Mouse (Mus musculus): ENCODE results near the gene Rora.

Gene Rora

DNA sequence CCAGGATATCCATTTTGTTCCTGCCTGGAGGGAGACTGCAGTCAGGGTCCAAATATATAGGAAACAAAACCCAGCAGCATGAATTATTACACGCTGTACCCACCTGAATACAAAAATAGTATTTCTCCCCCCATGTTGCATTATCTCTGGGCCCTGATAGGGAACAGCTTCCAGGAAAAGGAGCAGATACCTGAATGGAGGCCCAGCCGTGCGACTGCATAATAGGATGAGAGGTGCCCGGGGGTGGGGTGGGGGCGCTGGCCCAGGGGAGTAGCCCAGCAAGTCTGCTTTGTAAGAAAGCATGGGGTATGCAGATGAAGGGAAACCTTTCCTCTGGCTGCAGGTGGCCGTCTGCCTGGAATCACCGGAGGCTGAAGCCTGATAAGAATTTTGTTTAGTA is 108.1 kb downstream of the Rora start:
- no peak for DNase-seq

GRCm38 (mm10) chr9:68765595-68765994 is 112.0 kb downstream of the Rora start:
- DNase-seq = no peak

DNA sequence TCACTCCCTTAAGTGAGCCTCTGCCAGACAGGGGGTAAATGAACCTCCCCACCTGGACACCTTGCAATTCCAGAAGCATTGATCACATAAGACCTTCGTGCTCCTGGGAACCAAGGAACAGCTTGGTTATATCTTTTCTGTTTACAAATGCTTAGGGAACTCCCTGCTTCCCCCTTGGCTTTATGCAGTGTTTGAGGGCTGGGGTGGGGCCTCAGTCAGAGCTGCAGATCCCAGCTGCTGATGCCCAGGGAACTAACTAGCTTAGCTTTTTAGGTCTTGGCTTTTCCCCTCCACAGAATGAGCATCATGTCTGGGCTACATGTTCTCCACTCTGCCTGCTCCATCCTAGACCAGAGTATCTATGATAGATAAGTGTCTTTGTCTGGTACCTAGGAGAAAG is 116.1 kb downstream of the Rora start:
- DNase-seq = no peak

DNA sequence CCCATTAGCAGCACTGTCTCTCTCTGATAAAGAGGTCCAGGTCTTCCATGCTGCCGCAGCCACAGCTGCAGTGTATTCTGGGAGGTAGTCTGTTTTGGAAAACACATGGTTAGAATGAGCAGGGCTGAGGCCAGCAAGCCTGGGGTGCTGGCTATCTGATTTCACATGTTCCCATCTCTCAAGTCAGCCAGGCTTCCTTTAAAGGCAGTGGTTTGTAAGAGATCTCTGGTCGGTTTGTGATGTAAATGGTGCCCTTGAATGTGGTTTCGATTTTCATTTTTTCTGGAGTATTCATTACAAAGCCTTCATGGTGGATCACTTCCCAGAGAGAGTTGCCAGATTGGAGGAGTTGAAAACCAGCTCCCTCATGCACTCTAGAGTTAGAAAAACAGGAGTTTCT is 117.8 kb downstream of the Rora start:
- no peak for DNase-seq

- DNase-seq = no peak
Measured at GRCm38 (mm10) chr9:68773770-68774169, 120.2 kb downstream of the Rora start.

GRCm38 (mm10) chr9:68782011-68782410 is 128.4 kb downstream of the Rora start:
- no peak for DNase-seq

DNA sequence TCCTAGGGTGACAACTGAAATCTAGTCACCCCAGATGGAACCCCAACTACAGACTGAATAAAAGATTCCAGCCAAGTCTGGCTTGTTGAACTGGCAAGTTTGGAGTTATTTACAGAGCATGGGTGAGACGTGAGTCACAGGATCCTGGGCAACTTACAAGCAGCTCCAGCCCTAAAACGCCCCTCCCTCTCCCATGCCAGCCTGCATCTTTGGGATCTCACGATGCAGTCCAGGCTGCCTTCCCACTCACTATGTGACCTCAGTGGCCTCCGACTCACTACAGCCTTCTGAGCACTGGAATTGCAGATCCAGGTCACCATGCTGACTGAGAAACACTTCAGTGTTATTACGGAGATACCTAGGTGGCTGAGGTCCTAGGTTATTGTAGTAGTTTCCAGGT is 129.0 kb downstream of the Rora start:
- DNase-seq = no peak

DNA sequence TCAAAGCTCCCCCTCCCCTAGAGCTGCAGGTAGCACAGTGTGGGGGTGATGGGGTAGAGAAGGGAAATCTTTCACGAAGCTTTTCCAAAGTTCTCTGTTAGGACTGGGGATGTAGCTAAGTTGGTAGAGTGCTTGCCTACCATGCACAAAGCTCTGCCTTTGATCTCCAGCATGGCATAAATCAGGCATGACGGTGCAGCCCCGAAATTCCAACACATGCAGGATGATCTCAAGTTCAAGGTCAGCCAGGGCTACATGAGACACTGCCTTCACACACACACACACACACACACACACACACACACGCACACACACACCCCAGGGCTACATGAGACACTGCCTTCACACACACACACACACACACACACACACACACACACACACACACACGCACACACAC is 129.7 kb downstream of the Rora start:
- no peak for DNase-seq

- no peak for DNase-seq
Measured at GRCm38 (mm10) chr9:68786614-68787293, 133.2 kb downstream of the Rora start.

GRCm38 (mm10) chr9:68787665-68788064 is 134.1 kb downstream of the Rora start:
- DNase-seq = no peak

GRCm38 (mm10) chr9:68790922-68791321 is 137.3 kb downstream of the Rora start:
- DNase-seq = no peak

GRCm38 (mm10) chr9:68791982-68792540 is 138.5 kb downstream of the Rora start:
- no peak for DNase-seq

GRCm38 (mm10) chr9:68795314-68795713 is 141.7 kb downstream of the Rora start:
- DNase-seq = no peak

DNA sequence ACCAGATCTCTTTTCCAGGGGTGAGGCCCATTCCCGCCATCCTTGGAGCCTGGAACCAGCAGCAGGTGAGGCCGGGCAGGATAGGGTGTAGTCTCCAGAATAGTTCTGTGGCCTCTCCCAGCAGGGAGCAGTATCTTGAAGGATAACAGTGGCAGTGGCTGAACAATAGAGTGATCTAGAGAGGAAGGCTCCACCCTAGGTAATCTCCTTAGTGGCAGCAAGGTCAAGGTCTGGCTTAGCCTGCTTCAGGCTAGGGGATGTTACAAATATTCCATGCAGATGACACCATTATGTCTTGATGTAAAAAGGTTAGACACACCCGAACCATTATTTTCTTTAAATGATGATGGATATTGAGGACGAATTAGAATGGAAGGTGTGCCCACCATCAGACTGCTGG is 144.6 kb downstream of the Rora start:
- DNase-seq = no peak

GRCm38 (mm10) chr9:68799065-68799464 is 145.5 kb downstream of the Rora start:
- DNase-seq = no peak

- DNase-seq = no peak
Measured at GRCm38 (mm10) chr9:68804229-68804628, 150.6 kb downstream of the Rora start.

- DNase-seq = no peak
Measured at GRCm38 (mm10) chr9:68805776-68806175, 152.2 kb downstream of the Rora start.

- DNase-seq = no peak
Measured at GRCm38 (mm10) chr9:68807735-68808134, 154.1 kb downstream of the Rora start.

- DNase-seq = no peak
Measured at GRCm38 (mm10) chr9:68809536-68809935, 155.9 kb downstream of the Rora start.

- DNase-seq = no peak
Measured at GRCm38 (mm10) chr9:68814723-68815122, 161.1 kb downstream of the Rora start.

DNA sequence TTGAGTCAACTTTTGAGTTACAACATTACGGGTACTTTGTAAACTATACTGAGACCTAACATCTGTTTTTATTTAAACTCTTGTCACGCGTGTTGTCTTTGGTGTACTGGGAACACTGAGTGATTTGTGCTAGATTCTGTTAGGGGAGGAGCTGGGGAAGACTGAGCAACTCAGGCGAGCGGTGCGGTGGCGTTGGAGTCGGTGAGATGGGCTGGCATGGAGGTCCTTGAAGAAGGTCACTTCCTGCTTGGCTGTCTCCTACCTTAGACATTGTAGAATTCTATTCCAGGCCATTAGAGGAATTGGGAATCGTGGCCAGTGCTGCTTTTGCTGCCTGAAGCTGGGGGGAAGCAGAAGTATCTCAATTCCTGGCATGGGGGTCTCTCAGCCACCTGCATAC is 162.3 kb downstream of the Rora start:
- no peak for DNase-seq

- no peak for DNase-seq
Measured at GRCm38 (mm10) chr9:68820036-68820435, 166.4 kb downstream of the Rora start.

DNA sequence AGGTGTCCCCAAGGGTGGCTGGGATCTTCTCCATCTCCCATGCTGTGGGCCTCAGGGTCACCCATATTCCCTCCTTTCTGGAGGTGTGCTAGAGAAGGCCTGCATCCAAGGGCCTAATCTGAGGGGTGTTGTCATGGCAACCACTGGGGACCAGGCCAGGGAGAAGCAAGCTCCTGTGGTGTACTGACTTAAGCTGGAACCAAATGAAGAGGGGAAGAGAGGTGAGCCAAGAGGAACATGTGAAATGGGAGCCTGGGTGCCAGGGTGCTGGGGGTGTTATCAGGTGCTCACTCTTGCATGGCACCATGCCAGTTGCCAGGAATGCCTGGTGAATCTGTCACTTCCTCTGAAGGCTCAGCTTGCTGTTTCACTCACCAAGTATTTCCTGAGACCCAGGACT is 166.9 kb downstream of the Rora start:
- DNase-seq = no peak

- no peak for DNase-seq
Measured at GRCm38 (mm10) chr9:68821388-68821787, 167.8 kb downstream of the Rora start.

GRCm38 (mm10) chr9:68823292-68823691 is 169.7 kb downstream of the Rora start:
- DNase-seq = no peak
